Mouse (Mus musculus): ENCODE measurements at regions not wholly inside any gene's neighbourhood (a gene's known extent, or its start where the extent isn't known, plus 50 kb on each side); places are given as distances from the start of the nearest gene placed in this dataset.

DNA sequence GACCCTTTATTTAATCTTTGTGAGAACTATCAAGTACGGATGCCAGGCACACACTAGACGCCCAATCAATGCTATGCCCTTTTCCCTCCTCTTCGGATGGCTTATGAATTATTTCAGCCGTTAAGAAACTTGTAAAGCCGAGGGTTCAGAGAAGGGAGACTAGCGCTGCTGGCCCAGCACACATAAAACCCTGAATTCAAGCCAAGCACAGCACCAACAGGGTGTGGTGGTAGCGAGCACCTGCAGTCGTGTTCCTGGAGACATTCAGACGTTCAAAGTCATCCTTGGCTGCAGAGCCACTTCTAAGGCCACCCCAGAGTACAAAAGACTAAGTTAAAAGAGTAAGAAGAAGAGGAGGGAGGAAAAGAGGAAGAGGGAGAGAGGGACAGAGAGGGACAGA lies 148.5 kb upstream of the Jarid2 start:
- TF ChIP-seq CTCF (IDR thresholded peaks at IDR 0.05; ENCODE audit: extremely low read depth, insufficient read length, insufficient replicate concordance, low read depth, low read length) (peak; percentile 19; the same call in 1 of the 2 replicates), POLR2A (IDR thresholded peaks at IDR 0.05; ENCODE audit: low read depth, low read length) (no peak)

All from small intestine, adult 2 months (tissue).